ENCODE assay signal across 8 mouse cellular contexts in the genomic region with DNA sequence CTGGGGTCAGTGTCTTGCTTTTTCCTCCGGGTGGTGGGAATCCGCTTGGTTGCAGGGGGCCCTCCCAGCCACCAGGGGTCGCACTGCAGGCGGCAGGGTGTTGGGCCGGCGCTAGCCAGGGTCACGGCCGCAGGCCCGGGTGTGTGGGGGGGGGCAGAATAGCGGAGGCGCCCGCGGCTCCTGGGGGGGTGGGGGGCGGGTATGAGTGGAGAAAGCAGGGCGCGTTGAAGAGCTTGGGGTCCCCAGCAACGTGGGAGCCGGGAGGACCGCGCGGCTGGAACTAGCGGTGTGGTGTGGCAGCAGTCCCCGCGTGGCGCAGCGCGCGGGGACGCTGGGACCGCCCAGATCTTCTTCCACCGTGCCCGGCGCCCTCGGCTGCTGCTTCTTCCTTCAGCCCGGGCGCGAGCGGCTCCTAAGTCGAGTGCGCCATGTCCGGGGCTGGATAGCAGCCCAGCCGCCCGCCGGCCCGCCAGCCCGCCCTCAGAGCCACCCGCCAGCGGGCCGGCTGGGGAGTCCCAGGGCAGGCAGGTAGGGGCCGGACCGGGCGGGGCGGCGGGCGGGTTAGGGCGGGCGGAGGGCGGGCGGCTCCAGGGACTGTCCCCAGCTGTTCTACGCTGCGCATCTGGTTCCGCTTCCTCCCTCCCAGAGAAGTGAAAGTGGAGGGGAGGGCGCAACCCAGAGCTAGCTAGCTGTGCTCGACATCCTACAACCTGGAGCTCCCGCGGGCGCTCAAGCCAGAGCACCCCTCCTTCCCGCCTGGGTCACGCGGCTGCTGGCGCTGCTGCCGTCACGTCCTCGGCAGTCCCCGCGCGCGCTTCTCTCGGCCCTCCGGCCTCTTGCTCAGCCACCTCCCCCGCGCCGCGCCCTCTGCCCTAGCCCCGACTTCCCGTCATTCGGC. TPM values are rescaled to one million over a fixed set of nuclear protein-coding genes. Genes with fewer than 3 reads are reported as not detected.
A peak's percentile ranks its signal among the peaks of the same experiment; 100 is the strongest.
DNase-seq lines count a peak whose midpoint lies in the region; ATAC-seq and TF ChIP-seq lines count a peak whose summit lies in the region.

A gene (plus strand): TSS at position 152 of the 898 bp plus-strand sequence.

- no peak for TF ChIP-seq POLR2A in bone marrow macrophage, adult 2 months (IDR thresholded peaks at IDR 0.05; ENCODE audit: borderline replicate concordance, low read depth, low read length)
- TF ChIP-seq POLR2A in embryonic fibroblast, embryonic 13.5 days (IDR thresholded peaks at IDR 0.05; ENCODE audit: low read depth, low read length), result peak; percentile 84
- TF ChIP-seq POLR2A in limb, embryonic 14.5 days (IDR thresholded peaks at IDR 0.05; ENCODE audit: borderline replicate concordance, extremely low read depth, insufficient read depth, insufficient read length), result peak; percentile 49; the same call in 1 of the 2 replicates
- TF ChIP-seq POLR2A in spleen, adult 2 months (IDR thresholded peaks at IDR 0.05; ENCODE audit: low read depth, low read length), result peak; percentile 8

- TF ChIP-seq CTCF in bone marrow macrophage, adult 2 months (IDR thresholded peaks at IDR 0.05; ENCODE audit: low read depth, low read length), result peak; percentile 97
- peak; percentile 76 for TF ChIP-seq CTCF in embryonic fibroblast, embryonic 13.5 days (IDR thresholded peaks at IDR 0.05; ENCODE audit: borderline replicate concordance, insufficient read depth, low read length)
- peak; percentile 82 for TF ChIP-seq CTCF in spleen, adult 2 months (IDR thresholded peaks at IDR 0.05; ENCODE audit: extremely low read depth, insufficient read depth, insufficient read length, insufficient replicate concordance)

- peaks cover 58% of the 10 kb centered on the region for H3K36me3 ChIP-seq in limb, embryonic 14.5 days (ENCODE audit: control insufficient read depth, insufficient read depth, low read length)
- H3K36me3 ChIP-seq in midbrain, embryonic 16.5 days (ENCODE audit: control insufficient read depth, insufficient read depth, low read length), result peaks cover 30% of the 10 kb centered on the region
- H3K36me3 ChIP-seq in spleen, adult 2 months (ENCODE audit: control insufficient read depth, insufficient read depth, low read length), result peaks cover 47% of the 10 kb centered on the region

- H3K9me3 ChIP-seq in limb, embryonic 14.5 days (ENCODE audit: control insufficient read depth, low read length), result no peaks in the 10 kb centered on the region
- H3K9me3 ChIP-seq in midbrain, embryonic 16.5 days (replicated peaks; ENCODE audit: control insufficient read depth, low read length, poor library complexity, severe bottlenecking), result no peaks in the 10 kb centered on the region

- H3K4me1 ChIP-seq in bone marrow macrophage, adult 2 months (ENCODE audit: control insufficient read depth, insufficient read depth, low read length), result peaks cover 20% of the 10 kb centered on the region
- no peaks in the 10 kb centered on the region for H3K4me1 ChIP-seq in embryonic fibroblast, embryonic 13.5 days (ENCODE audit: control insufficient read depth, insufficient read depth, low read length)
- H3K4me1 ChIP-seq in limb, embryonic 14.5 days (ENCODE audit: control insufficient read depth, insufficient read depth, low read length), result 0 out of 2 replicates have a peak, but pooled peaks cover 6% of the 10 kb centered on the region
- peaks cover 10% of the 10 kb centered on the region for H3K4me1 ChIP-seq in midbrain, embryonic 16.5 days (ENCODE audit: control insufficient read depth, insufficient read depth, low read length)
- H3K4me1 ChIP-seq in spleen, adult 2 months (ENCODE audit: control insufficient read depth, insufficient read depth, insufficient read length), result peaks cover 23% of the 10 kb centered on the region; the same call in 1 of the 2 replicates

- peak within 1 kb of the TSS; percentile 100 for H3K27ac ChIP-seq in bone marrow macrophage, adult 2 months (ENCODE audit: insufficient read depth, low read depth, low read length)
- H3K27ac ChIP-seq in embryonic fibroblast, embryonic 13.5 days (ENCODE audit: insufficient read depth, low read length), result peak within 1 kb of the TSS; percentile 94
- peak within 1 kb of the TSS; percentile 96 for H3K27ac ChIP-seq in limb, embryonic 14.5 days (replicated peaks; ENCODE audit: low read depth, low read length)
- peak within 1 kb of the TSS; percentile 96 for H3K27ac ChIP-seq in midbrain, embryonic 16.5 days (ENCODE audit: low read length)
- peak within 1 kb of the TSS; percentile 99 for H3K27ac ChIP-seq in spleen, adult 2 months (ENCODE audit: insufficient read depth, low read length)

- WGBS in limb, embryonic 14.5 days, result under 1% methylated on average over 60 of the region's 87 CpGs
- WGBS in midbrain, embryonic 16.5 days, result 0% methylated on average over 49 of the region's 87 CpGs
- under 1% methylated on average over 78 of the region's 87 CpGs for WGBS in spleen, adult 2 months

- H3K27me3 ChIP-seq in limb, embryonic 14.5 days (ENCODE audit: control insufficient read depth, insufficient read depth, low read length), result no peaks in the 10 kb centered on the region
- H3K27me3 ChIP-seq in midbrain, embryonic 16.5 days (ENCODE audit: control insufficient read depth, insufficient read depth, low read depth, low read length), result no peaks in the 10 kb centered on the region
- H3K27me3 ChIP-seq in spleen, adult 2 months (ENCODE audit: control insufficient read depth, insufficient read depth, low read length), result no peaks in the 10 kb centered on the region

- peak within 1 kb of the TSS; percentile 82 for H3K9ac ChIP-seq in limb, embryonic 14.5 days (ENCODE audit: low read depth, low read length, severe bottlenecking)
- H3K9ac ChIP-seq in midbrain, embryonic 16.5 days (ENCODE audit: low read depth, low read length), result peak within 1 kb of the TSS; percentile 89

- peak within 1 kb of the TSS; percentile 86 for H3K4me3 ChIP-seq in bone marrow macrophage, adult 2 months (ENCODE audit: insufficient read depth, low read length)
- H3K4me3 ChIP-seq in embryonic fibroblast, embryonic 13.5 days (ENCODE audit: insufficient read depth, low read length), result peak within 1 kb of the TSS; percentile 62
- H3K4me3 ChIP-seq in limb, embryonic 14.5 days (replicated peaks; ENCODE audit: low read length), result peak within 1 kb of the TSS; percentile 84
- peak within 1 kb of the TSS; percentile 88 for H3K4me3 ChIP-seq in midbrain, embryonic 16.5 days (ENCODE audit: low read depth, low read length)
- H3K4me3 ChIP-seq in spleen, adult 2 months (ENCODE audit: extremely low read depth, insufficient read depth, insufficient read length), result peak within 1 kb of the TSS; percentile 70

- ATAC-seq in limb, embryonic 14.5 days (ENCODE audit: low FRiP score, low read depth), result peak; percentile 89
- ATAC-seq in midbrain, embryonic 16.5 days, result peak; percentile 88

- peak; percentile 97 for DNase-seq in A20 (ENCODE audit: low read depth, low spot score)
- DNase-seq in heart, adult 9 months (ENCODE audit: low spot score in 2 of 2), result peak; percentile 93 to 95
- DNase-seq in kidney, adult 9 months, result peak; percentile 91
- DNase-seq in limb, embryonic 14.5 days (ENCODE audit: low spot score), result peak; percentile 88
- DNase-seq in spleen, adult 2 months (ENCODE audit: low read depth in 1 of 2, low spot score in 2 of 2), result peak; percentile 94

- peak within 1 kb of the TSS; percentile 68 for H3K4me2 ChIP-seq in limb, embryonic 14.5 days (replicated peaks; ENCODE audit: low read depth, low read length, severe bottlenecking)
- H3K4me2 ChIP-seq in midbrain, embryonic 16.5 days (ENCODE audit: low read length), result peak within 1 kb of the TSS; percentile 80

RNA-seq across cellular contexts. Expression of the gene that starts here (rescaled TPM):
- 47.7 and 52.9 TPM in 2 replicates for polyA plus RNA-seq in bone marrow macrophage, adult 2 months (2012; ENCODE audit: insufficient read depth, insufficient read length, missing spikeins)
- polyA plus RNA-seq in embryonic fibroblast, embryonic 13.5 days (2011; ENCODE audit: insufficient read length, low read depth, missing spikeins), result 6.8 and 10.3 TPM in 2 replicates
- polyA plus RNA-seq in limb, embryonic 14.5 days (2012; rRNA removed), result 21.3 and 25.7 TPM in 2 replicates
- polyA plus RNA-seq in limb, embryonic 14.5 days (2014; fragmentation: Nextera tagmentation; extraction: Ambion mirVana), result 3.6 and 6.4 TPM in 2 replicates
- polyA plus RNA-seq in midbrain, embryonic 16.5 days (2015; fragmentation: Nextera tagmentation; extraction: Ambion mirVana), result 7.8 and 8.5 TPM in 2 replicates
- polyA plus RNA-seq in spleen, adult 2 months (2012; rRNA removed), result 155 and 178 TPM in 2 replicates

Comparison
In these comparisons a context has a peak if more than half of its experiments do, and no peak if none do; other contexts are left out.
1. Peak in every context shown above with its lines: DNase-seq, ATAC-seq, H3K4me3 ChIP-seq and H3K27ac ChIP-seq.